Mouse (Mus musculus) small intestine, adult 2 months (tissue): ENCODE measurements around the gene Zfpm1. TPM values are rescaled to one million over a fixed set of nuclear protein-coding genes. Genes with fewer than 3 reads are reported as not detected.

Experiments
- H3K27ac ChIP-seq: fragments of 200-500 bp; 2 replicates; pipeline ENCODE4 v1.5.1; 2012; ENCODE audit warnings: low read depth, low read length, control low read depth, inconsistent platforms; ENCODE audit not compliant: insufficient read depth
- H3K27me3 ChIP-seq: fragments of 200-500 bp; 2 replicates; pipeline ENCODE4 v1.6.1; 2012; ENCODE audit warnings: mild to moderate bottlenecking, moderate library complexity, low read length, inconsistent platforms; ENCODE audit not compliant: control insufficient read depth, insufficient read depth
- H3K36me3 ChIP-seq: fragments of 200-500 bp; 2 replicates; pipeline ENCODE4 v1.6.1; 2012; ENCODE audit warnings: mild to moderate bottlenecking, low read length, control low read depth, inconsistent platforms; ENCODE audit not compliant: control insufficient read depth, insufficient read depth
- H3K4me1 ChIP-seq: fragments of 200-500 bp; 2 replicates; pipeline ENCODE4 v1.6.1; 2012; ENCODE audit warnings: low read length, inconsistent platforms, mixed read lengths; ENCODE audit not compliant: control insufficient read depth, insufficient read depth, insufficient read length
- H3K4me3 ChIP-seq: fragments of 200-500 bp; 2 replicates; pipeline ENCODE4 v1.5.1; 2012; ENCODE audit warnings: low read depth, mild to moderate bottlenecking, control low read depth, inconsistent platforms, low read length, moderate library complexity
- CTCF ChIP-seq: fragments of 200-500 bp; IDR thresholded peaks from 2 replicates; pipeline ENCODE4 v1.5.1; 2012; ENCODE audit warnings: low read depth, mild to moderate bottlenecking, control low read depth, inconsistent platforms, low read length, moderate library complexity, mixed read lengths; ENCODE audit not compliant: insufficient replicate concordance, insufficient read length; ENCODE audit errors: extremely low read depth
- POLR2A ChIP-seq: fragments of 200-500 bp; IDR thresholded peaks from 2 replicates; pipeline ENCODE4 v1.6.1; 2012; ENCODE audit warnings: low read depth, mild to moderate bottlenecking, control low read depth, inconsistent platforms, low read length, moderate library complexity
- WGBS: fragments of 180-500 bp; shearing (Covaris S2); methylation state at CpG from one replicate; pipeline ENCODE4 v1.1.7; 2018; 5-methylcytosine and 5-hydroxymethylcytosine counted together
- polyA plus RNA-seq: library from polyadenylated mRNA; depleted of rRNA; stranded (reverse); fragments of >200 nt; gene quantifications from 2 replicates; pipeline ENCODE4 v1.2.3, GENCODE M21; 2012

Gene Zfpm1
- polyA plus RNA-seq, 1 experiment, result 153 TPM

GRCm38 (mm10) chr8:122325196-122325595 lies 43.3 kb downstream of the Zfpm1 start:
- 79% methylated on average over 2 of the region's 2 CpGs for WGBS
- Histone ChIP-seq H3K36me3 (peaks cover 6% of the 10 kb centered on the region; the same call in 1 of the 2 replicates), H3K27me3 (no peaks in the 10 kb centered on the region), H3K27ac (no peak overlapping the region), H3K4me3 (no peak overlapping the region), H3K4me1 (peaks cover 44% of the 10 kb centered on the region)
- no peak for TF ChIP-seq POLR2A
- TF ChIP-seq CTCF, result no peak

DNA sequence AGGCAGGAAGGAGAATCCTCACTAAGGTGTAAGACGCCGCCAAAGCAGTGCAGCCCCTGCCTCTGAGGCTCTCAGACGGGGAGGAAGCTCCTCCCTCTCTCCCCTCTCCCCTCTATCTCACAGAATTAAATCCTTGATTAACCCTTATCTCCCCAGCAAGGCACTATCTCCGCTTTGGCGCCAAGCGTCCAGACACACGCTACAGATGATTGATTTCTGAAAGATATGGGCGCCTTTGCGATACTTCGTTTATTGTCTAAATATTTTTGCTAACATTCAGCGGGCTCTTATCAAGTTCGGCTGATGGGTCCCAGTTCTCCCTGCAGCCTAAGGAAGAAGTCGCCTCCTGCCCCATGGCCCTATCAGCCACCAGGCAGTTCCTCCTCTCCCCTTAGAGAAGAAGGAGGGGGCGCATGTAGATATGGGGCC lies 44.2 kb downstream of the Zfpm1 start:
- Histone ChIP-seq H3K27ac (no peak overlapping the region), H3K4me3 (no peak overlapping the region), H3K27me3 (no peaks in the 10 kb centered on the region), H3K36me3 (peaks cover 6% of the 10 kb centered on the region; the same call in 1 of the 2 replicates), H3K4me1 (peaks cover 49% of the 10 kb centered on the region)
- TF ChIP-seq POLR2A (no peak), CTCF (no peak)
- WGBS, result 77% methylated on average over 14 of the region's 14 CpGs

DNA sequence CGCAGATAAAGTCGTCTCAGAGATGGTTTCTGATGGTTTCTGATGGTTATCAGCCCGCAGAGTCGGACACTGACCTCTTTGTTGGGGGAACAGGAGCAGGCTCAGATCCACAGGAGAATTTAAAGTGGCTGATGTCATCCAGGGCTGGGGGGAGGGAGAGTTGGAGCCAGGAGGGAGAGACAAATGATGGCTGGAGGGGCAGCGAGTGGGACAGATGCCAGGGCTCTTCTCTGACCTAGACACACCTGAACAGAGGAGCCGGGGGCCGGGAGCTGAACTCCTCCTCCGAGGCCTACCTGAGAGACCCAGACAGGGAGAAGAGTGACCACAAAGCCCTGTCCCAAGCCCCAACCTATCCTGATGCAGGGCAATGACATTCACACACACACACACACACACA lies 47.1 kb downstream of the Zfpm1 start:
- WGBS, result 79% methylated on average over 8 of the region's 8 CpGs
- TF ChIP-seq CTCF (no peak), POLR2A (no peak)
- peaks cover 22% of the 10 kb centered on the region for H3K4me1 ChIP-seq
- no peaks in the 10 kb centered on the region for H3K27me3 ChIP-seq
- H3K27ac ChIP-seq, result no peak overlapping the region
- H3K36me3 ChIP-seq, result peaks cover 20% of the 10 kb centered on the region
- H3K4me3 ChIP-seq, result no peak overlapping the region

DNA sequence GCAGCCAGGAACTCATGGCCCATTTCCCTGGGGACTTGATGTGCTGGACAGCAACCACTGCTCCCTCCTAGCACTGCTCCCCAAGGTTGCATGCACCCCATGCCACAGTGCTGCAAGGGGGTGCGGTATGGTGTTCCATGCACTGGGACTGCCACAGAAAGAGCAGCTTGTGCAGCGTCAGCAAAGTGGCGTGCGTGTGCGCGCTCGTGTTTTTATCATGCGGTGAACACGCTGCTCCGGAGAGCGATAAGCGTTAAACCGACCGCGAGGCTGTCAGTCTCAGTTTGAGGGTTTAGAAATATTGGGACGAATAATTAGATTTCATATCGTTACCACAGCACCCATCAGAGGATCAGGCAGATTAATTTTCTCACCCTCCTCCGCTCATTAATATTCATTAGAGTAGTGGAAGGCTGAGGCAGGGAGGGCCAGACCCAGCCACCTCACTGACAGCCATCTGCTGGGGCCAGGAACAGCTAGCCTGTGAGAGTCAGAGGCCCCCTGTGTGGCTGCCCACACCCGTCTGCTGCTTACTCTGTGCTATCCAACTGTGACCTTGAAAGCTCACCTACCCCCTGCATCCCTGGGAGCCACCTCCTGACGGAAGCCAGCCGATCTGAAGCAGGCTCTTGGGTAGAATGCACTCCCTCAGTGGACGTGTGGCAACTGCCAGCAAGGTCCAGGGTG lies 47.8 kb downstream of the Zfpm1 start:
- H3K4me3 ChIP-seq, result no peak overlapping the region
- H3K27ac ChIP-seq, result peak overlapping the region; percentile 79
- TF ChIP-seq POLR2A (no peak), CTCF (no peak)
- H3K36me3 ChIP-seq, result peaks cover 26% of the 10 kb centered on the region
- 82% methylated on average over 22 of the region's 22 CpGs for whole genome bisulfite sequencing
- no peaks in the 10 kb centered on the region for H3K27me3 ChIP-seq
- H3K4me1 ChIP-seq, result peaks cover 17% of the 10 kb centered on the region

DNA sequence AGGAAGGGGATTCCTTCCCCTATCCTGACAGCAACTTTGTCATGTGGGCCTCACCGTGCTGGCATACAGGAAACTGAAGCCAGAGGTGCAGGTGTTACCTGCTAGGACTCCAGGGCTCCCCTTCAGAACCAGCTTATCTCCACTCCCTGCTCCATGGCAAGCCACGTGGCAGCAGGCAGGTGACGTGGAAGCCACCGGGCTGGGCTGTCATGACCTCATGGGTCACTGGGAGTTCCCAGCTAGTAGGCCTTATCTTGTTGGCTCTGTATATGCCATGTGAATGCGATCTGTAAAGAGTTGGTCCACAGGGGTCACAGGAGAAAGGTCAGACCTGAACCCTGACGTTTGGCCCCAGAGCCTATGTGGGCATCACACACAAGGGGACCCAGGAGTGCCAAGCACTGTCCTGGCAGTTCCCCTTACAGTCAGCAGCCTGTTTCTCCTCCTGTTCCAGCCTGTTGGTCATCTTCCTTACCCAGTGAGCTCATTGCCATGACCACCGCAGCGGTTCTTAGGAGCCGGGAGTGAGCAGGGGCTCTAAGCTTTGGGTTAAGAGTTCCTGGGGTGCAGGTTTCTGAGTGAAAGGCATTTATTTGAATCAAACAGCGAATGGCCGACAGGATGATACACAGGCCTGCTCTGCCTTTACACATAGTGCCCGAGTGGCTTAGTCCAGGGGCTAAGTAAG lies 48.6 kb downstream of the Zfpm1 start:
- no peaks in the 10 kb centered on the region for H3K27me3 ChIP-seq
- peaks cover 16% of the 10 kb centered on the region for H3K4me1 ChIP-seq
- H3K4me3 ChIP-seq, result no peak overlapping the region
- peak overlapping the region; percentile 79 for H3K27ac ChIP-seq
- TF ChIP-seq POLR2A (no peak), CTCF (no peak)
- 48% methylated on average over 12 of the region's 12 CpGs for WGBS
- H3K36me3 ChIP-seq, result peaks cover 33% of the 10 kb centered on the region

DNA sequence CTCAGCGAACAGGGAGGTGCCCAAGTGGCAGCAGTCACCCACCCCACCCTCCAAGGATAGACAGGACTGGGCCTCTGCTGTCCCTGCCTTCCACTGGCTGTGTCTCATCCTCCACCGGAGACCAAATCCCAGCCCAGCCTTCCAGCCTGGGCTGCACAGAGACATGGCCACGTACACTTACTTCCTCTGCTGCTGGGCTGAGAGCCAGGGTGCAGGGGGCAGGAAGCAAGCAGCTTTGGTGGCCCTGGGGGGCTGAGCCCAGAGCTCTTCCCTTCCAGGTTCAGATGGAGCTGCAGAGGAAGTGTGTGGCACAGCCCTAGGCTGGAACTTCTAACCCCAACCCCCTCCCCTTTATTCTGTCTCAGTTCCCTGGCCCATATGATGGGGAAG lies 49.2 kb downstream of the Zfpm1 start:
- peak overlapping the region; percentile 28; the same call in 1 of the 2 replicates for H3K27ac ChIP-seq
- WGBS, result 51% methylated on average over 3 of the region's 3 CpGs
- no peak for TF ChIP-seq POLR2A
- TF ChIP-seq CTCF, result no peak

GRCm38 (mm10) chr8:122332753-122333506 lies 51.0 kb downstream of the Zfpm1 start:
- peaks cover 16% of the 10 kb centered on the region for H3K4me1 ChIP-seq
- WGBS, result 65% methylated on average over 6 of the region's 6 CpGs
- H3K36me3 ChIP-seq, result peaks cover 52% of the 10 kb centered on the region
- H3K27me3 ChIP-seq, result no peaks in the 10 kb centered on the region
- TF ChIP-seq CTCF (peak; percentile 95), POLR2A (no peak)
- no peak overlapping the region for H3K27ac ChIP-seq
- no peak overlapping the region for H3K4me3 ChIP-seq

More for the DNA sequence above, 49.2 kb downstream of the Zfpm1 start:
- Histone ChIP-seq H3K27me3 (no peaks in the 10 kb centered on the region), H3K36me3 (peaks cover 35% of the 10 kb centered on the region), H3K4me3 (no peak overlapping the region), H3K4me1 (peaks cover 16% of the 10 kb centered on the region)
